Mouse (Mus musculus) CH12.LX (cell line): ENCODE measurements around the gene Sestd1. TPM values are rescaled to one million over a fixed set of nuclear protein-coding genes. Genes with fewer than 3 reads are reported as not detected.

Experiments used
- DNase-seq: peaks from one replicate; pipeline ENCODE4 v3.0.0-alpha.2; 2013; ENCODE audit errors: extremely low read depth
- H3K27ac ChIP-seq: 2 replicates; pipeline ENCODE4 v1.5.1; 2012; ENCODE audit warnings: low read depth, mild to moderate bottlenecking, control low read depth, moderate library complexity; ENCODE audit not compliant: insufficient read depth
- H3K27me3 ChIP-seq: replicated peaks from 2 replicates; pipeline ENCODE3; 2012; ENCODE audit warnings: inconsistent platforms
- H3K36me3 ChIP-seq, 2 experiments: replicated peaks in 1 of 2; 2 replicates each; pipeline versions ENCODE3 to v1.6.1; 2012; ENCODE audit warnings: inconsistent platforms in 1 of 2, low read length in 1 of 2, mild to moderate bottlenecking in 1 of 2, mixed read lengths in 1 of 2, moderate library complexity in 1 of 2; ENCODE audit not compliant: control insufficient read depth in 1 of 2, insufficient read depth in 1 of 2
- H3K4me1 ChIP-seq, 2 experiments: 2 replicates each; pipeline ENCODE4 v1.6.1; 2012; ENCODE audit warnings: inconsistent platforms in 1 of 2, moderate library complexity in 1 of 2; ENCODE audit not compliant: insufficient read depth in 2 of 2, control insufficient read depth in 1 of 2
- H3K4me2 ChIP-seq: 2 replicates; pipeline ENCODE4 v1.6.1; 2012; ENCODE audit warnings: low read depth, mild to moderate bottlenecking, control low read depth; ENCODE audit not compliant: poor library complexity, insufficient read depth, severe bottlenecking
- H3K4me3 ChIP-seq, 3 experiments: fragments of 150-350 bp in 1 of 3; sonication (generic) in 1 of 3; replicated peaks in 1 of 3; 2 replicates each; pipeline versions ENCODE3 to v1.5.1; 2011 to 2012; ENCODE audit warnings: low read depth in 2 of 3, low read length in 2 of 3, mild to moderate bottlenecking in 2 of 3, moderate library complexity in 2 of 3, control low read depth in 1 of 3, improper control_type of control experiment in 1 of 3, inconsistent platforms in 1 of 3, mixed read lengths in 1 of 3; ENCODE audit not compliant: poor library complexity in 1 of 3
- H3K79me2 ChIP-seq: replicated peaks from 2 replicates; pipeline ENCODE4 v1.6.1; 2012; ENCODE audit warnings: mild to moderate bottlenecking, moderate library complexity; ENCODE audit not compliant: control insufficient read depth, poor library complexity, insufficient read depth, severe bottlenecking; ENCODE audit errors: extremely low read depth
- H3K9ac ChIP-seq: 2 replicates; pipeline ENCODE4 v1.6.1; 2012; ENCODE audit warnings: low read depth, mild to moderate bottlenecking, control low read depth, moderate library complexity; ENCODE audit not compliant: insufficient read depth
- H3K9me3 ChIP-seq: replicated peaks from 2 replicates; pipeline ENCODE3; 2012; ENCODE audit warnings: low read length, inconsistent platforms, mixed read lengths
- BHLHE40 ChIP-seq: IDR thresholded peaks from 2 replicates; pipeline ENCODE4 v1.6.1; 2011; ENCODE audit warnings: mild to moderate bottlenecking, low read depth, low read length, improper control_type of control experiment
- CHD2 ChIP-seq: IDR thresholded peaks from 2 replicates; pipeline ENCODE4 v1.6.1; 2011; ENCODE audit warnings: low read length, improper control_type of control experiment
- ELF1 ChIP-seq: IDR thresholded peaks from 2 replicates; pipeline ENCODE4 v1.6.1; 2014; ENCODE audit warnings: low read depth, mild to moderate bottlenecking, inconsistent platforms, low read length, improper control_type of control experiment
- EP300 ChIP-seq: IDR thresholded peaks from 2 replicates; pipeline ENCODE4 v1.6.1; 2011; ENCODE audit warnings: low read length, improper control_type of control experiment
- ETS1 ChIP-seq: conservative IDR thresholded peaks from 2 replicates; pipeline ENCODE4 v1.6.1; 2012; ENCODE audit warnings: low read depth, mild to moderate bottlenecking, inconsistent platforms, low read length, improper control_type of control experiment, moderate library complexity
- MAFK ChIP-seq: IDR thresholded peaks from 2 replicates; pipeline ENCODE4 v1.6.1; 2011; ENCODE audit warnings: low read length, improper control_type of control experiment; ENCODE audit not compliant: insufficient replicate concordance
- NELFE ChIP-seq: IDR thresholded peaks from 2 replicates; pipeline ENCODE4 v1.6.1; 2011; ENCODE audit warnings: low read depth, low read length, improper control_type of control experiment
- NRF1 ChIP-seq: IDR thresholded peaks from 2 replicates; pipeline ENCODE4 v1.6.1; 2014; ENCODE audit warnings: low read depth, mild to moderate bottlenecking, inconsistent platforms, low read length, improper control_type of control experiment, moderate library complexity
- PAX5 ChIP-seq: IDR thresholded peaks from 2 replicates; pipeline ENCODE4 v1.6.1; 2012; ENCODE audit warnings: low read length, inconsistent platforms, mixed read lengths
- POLR2AphosphoS2 ChIP-seq: IDR thresholded peaks from 2 replicates; pipeline ENCODE4 v1.6.1; 2011; ENCODE audit warnings: low read depth, low read length, improper control_type of control experiment
- TCF12 ChIP-seq: IDR thresholded peaks from 2 replicates; pipeline ENCODE4 v1.6.1; 2014; ENCODE audit warnings: low read depth, mild to moderate bottlenecking, inconsistent platforms, low read length, improper control_type of control experiment
- USF1 ChIP-seq: IDR thresholded peaks from 2 replicates; pipeline ENCODE4 v1.6.1; 2014; ENCODE audit warnings: low read depth, mild to moderate bottlenecking, inconsistent platforms, low read length, improper control_type of control experiment
- USF2 ChIP-seq: conservative IDR thresholded peaks from 2 replicates; pipeline ENCODE4 v1.6.1; 2011; ENCODE audit warnings: low read depth, low read length, improper control_type of control experiment
- ZMIZ1 ChIP-seq: IDR thresholded peaks from 2 replicates; pipeline ENCODE4 v1.6.1; 2012; ENCODE audit warnings: low read depth, mild to moderate bottlenecking, inconsistent platforms, low read length, improper control_type of control experiment
- dilution Hi-C: fragments of 300-500 bp; cut with MboI; formaldehyde crosslinking; loops from 2 replicates; pipeline ENCODE4 v1.14.3; 2020; ENCODE audit warnings: low sequenced_read_pairs; ENCODE audit not compliant: extremely low pct_unique_long_range_greater_than_20kb, extremely low pct_ligation_motif_present
- in situ Hi-C: fragments of 300-500 bp; cut with MboI; formaldehyde crosslinking; loops from 3 replicates; pipeline ENCODE4 v1.14.3; 2019; ENCODE audit warnings: low sequenced_read_pairs, low pct_ligation_motif_present, low pct_unique_long_range_greater_than_20kb, mixed read lengths
- polyA plus RNA-seq: library from polyadenylated mRNA; unstranded; fragments of >175 nt; gene quantifications from 2 replicates; pipeline ENCODE4 v1.2.1, GENCODE M21; 2012; ENCODE audit warnings: low read depth; ENCODE audit not compliant: insufficient read length
- total RNA-seq, 2 experiments: library from RNA; depleted of rRNA; stranded (reverse); fragments of 300-350 nt in 1 of 2; fragments of >200 nt in 1 of 2; gene quantifications; 2 replicates each; pipeline ENCODE4 v1.2.3; 2012 to 2014

Gene Sestd1
- total and polyA plus RNA-seq, 3 experiments = not detected

DNA sequence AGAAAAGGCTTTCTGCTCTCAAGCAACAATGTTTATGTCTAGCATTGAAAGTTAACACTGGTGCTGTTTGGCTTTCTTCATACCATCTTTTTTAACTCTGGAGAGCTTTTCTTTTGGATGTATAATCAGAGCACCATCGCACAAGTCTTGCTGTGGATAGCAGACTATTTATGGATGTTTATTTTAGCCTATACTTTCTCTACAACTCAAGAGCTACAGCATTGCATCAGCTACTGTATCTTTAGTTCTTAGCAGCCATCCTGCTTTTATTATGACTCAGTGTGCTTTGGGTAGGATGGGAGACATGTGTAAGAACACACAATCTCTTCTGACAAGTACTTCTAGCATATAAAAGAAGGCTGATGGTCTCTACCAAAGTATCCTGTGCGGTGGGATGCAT, 96.7 kb downstream of the Sestd1 start:
- H3K9ac ChIP-seq = no peak overlapping the region
- H3K79me2 ChIP-seq = no peaks in the 10 kb centered on the region
- no peak overlapping the region for H3K4me2 ChIP-seq
- in situ Hi-C loops = no loop called here
- H3K27ac ChIP-seq = no peak overlapping the region
- no peaks in the 10 kb centered on the region for H3K4me1 ChIP-seq
- TF ChIP-seq TCF12 (no peak), ELF1 (no peak), CHD2 (no peak), ZMIZ1 (no peak), USF2 (no peak), NELFE (no peak), POLR2AphosphoS2 (no peak), BHLHE40 (no peak)
- H3K4me3 ChIP-seq = no peak overlapping the region
- H3K9me3 ChIP-seq = peaks cover 60% of the 10 kb centered on the region
- dilution Hi-C loops = no loop called here
- no peaks in the 10 kb centered on the region for H3K27me3 ChIP-seq
- no peaks in the 10 kb centered on the region for H3K36me3 ChIP-seq
- no peak for DNase-seq

DNA sequence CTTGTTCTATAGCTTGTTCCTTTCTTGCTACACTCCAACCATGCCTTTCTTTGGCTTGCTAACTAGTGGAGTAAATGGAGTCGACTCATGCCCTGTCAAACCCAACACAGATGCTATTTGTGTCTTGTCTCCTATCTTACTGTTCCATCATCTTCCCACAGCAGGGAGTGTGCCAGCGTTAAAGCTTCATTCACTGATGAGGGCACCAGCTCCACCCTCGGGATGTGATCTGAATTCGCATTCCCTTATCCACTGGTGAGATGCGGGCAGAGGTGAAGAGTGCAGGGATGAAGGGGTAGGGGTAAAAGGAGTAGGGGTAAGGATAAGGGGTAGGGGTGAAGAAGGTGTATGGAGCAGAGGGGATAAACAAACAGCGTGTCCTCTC, 97.4 kb downstream of the Sestd1 start:
- no peak overlapping the region for H3K4me3 ChIP-seq
- H3K4me2 ChIP-seq = no peak overlapping the region
- H3K9ac ChIP-seq = no peak overlapping the region
- no peaks in the 10 kb centered on the region for H3K36me3 ChIP-seq
- H3K27me3 ChIP-seq = no peaks in the 10 kb centered on the region
- H3K79me2 ChIP-seq = no peaks in the 10 kb centered on the region
- H3K9me3 ChIP-seq = peaks cover 60% of the 10 kb centered on the region
- DNase-seq = no peak
- in situ Hi-C loops (no loop called here), dilution Hi-C loops (no loop called here)
- no peak for TF ChIP-seq NELFE
- no peak for TF ChIP-seq PAX5
- no peak for TF ChIP-seq EP300
- no peak for TF ChIP-seq USF1
- TF ChIP-seq ETS1 = no peak
- no peak for TF ChIP-seq TCF12
- TF ChIP-seq MAFK = no peak
- no peak overlapping the region for H3K27ac ChIP-seq
- no peaks in the 10 kb centered on the region for H3K4me1 ChIP-seq

DNA sequence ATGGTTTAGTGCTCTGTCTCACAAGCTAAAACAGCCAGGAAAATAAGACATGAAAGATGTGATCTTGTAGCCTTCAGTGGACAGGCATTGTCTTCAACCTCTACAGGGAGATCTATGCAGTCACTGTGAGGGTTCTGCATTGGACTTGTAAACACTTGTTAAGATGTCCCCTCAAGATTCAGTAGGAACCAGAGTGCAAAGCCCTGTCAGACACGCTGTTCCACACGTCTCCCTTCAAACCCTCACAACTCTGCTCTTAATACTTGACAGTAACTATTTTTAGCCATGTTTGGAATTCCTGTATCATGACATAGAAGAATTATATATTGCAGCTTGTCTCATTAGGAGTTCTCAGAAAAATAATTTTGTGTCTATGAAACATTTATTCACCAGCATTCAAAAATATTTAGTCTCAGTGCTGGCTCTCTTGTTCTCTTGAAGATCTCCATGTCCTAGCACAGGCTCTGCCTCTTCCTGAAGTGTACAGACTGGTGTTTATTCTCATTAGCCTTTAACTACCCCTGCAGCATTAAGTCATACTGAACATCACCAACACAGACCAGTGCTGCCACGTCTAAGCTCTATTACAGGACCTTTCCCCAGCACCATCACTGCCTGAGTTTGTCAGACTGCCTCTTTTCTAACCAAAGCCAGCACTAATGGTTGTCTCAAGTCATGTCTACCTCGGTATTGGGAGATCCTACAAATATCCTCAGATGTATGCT, 98.0 kb downstream of the Sestd1 start:
- DNase-seq = no peak
- Histone ChIP-seq H3K9ac (no peak overlapping the region), H3K27me3 (no peaks in the 10 kb centered on the region), H3K27ac (no peak overlapping the region), H3K4me3 (no peak overlapping the region), H3K4me1 (no peaks in the 10 kb centered on the region), H3K9me3 (peaks cover 58% of the 10 kb centered on the region), H3K36me3 (no peaks in the 10 kb centered on the region), H3K4me2 (no peak overlapping the region), H3K79me2 (no peaks in the 10 kb centered on the region)
- in situ Hi-C loops (no loop called here), dilution Hi-C loops (no loop called here)
- TF ChIP-seq NRF1 = no peak
